Mouse (Mus musculus): ENCODE results near the gene Bst2. TPM values are rescaled to one million over a fixed set of nuclear protein-coding genes. Genes with fewer than 3 reads are reported as not detected.

Gene Bst2
- polyA plus RNA-seq, 1 experiment from 2014 or later = 33.6 TPM

DNA sequence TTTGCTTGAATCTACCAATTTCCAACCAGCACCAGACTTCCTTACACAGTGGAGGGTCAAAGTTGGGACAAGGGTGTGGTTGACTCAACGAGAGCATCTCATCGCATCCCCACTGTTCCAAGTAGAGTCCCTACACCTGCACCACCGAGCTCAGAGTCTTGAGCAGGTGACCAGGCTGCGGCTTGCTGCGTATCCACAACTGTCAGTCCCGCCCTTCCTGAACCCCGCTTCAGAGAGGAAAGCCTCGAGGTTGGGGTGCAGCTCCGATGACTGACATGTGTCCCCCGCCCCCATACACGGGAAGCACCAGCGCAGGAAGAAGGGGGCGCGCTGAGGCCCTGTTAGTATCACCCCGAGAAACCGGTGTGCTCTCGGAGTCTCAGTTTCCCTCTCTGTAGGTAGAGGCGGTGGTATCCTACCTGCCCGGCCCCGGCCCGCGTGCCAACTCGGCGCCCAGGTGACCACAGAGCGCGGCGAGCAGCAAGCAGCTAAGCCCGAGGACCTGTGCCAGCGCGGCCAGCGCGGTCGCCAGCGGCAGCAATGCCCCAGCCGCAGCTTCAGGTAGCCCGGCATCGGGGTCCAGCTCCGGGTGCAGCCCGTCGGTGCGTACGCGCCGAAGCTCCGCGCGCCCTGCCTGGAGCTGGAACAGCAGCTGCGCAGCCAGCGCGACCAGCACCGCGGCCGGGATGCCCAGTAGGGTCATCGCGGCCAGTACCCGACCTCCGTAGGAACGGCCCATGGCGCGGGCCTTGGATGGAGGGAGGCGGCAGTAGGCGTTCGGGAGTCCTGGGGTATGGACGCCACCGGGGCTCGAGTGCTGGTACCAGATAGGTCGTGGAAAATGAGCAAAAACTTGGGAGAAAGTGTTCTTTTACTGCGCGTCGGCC, 21.1 kb upstream of the Bst2 start, which contains the start of gene Tmem221:
Gene Tmem221, minus strand, starts transcription at position 801 of the 887 bp plus-strand sequence.
- no peaks in the 10 kb centered on the region for H3K9me3 ChIP-seq
- 5% methylated on average over 70 of the region's 70 CpGs for WGBS
- no peaks in the 10 kb centered on the region for H3K36me3 ChIP-seq
- peak within 1 kb of the TSS; percentile 28; the same call in 1 of the 2 replicates for H3K9ac ChIP-seq
- H3K4me1 ChIP-seq = peaks cover 23% of the 10 kb centered on the region
- no peak for ATAC-seq (ENCODE audit: insufficient number of reproducible peaks, low FRiP score, low TSS enrichment, low read depth)
- H3K27me3 ChIP-seq = peaks cover 78% of the 10 kb centered on the region
- H3K4me3 ChIP-seq = peak within 1 kb of the TSS; percentile 40
- peak within 1 kb of the TSS; percentile 69 for H3K4me2 ChIP-seq
- H3K27ac ChIP-seq = no peak within 1 kb of the TSS

DNA sequence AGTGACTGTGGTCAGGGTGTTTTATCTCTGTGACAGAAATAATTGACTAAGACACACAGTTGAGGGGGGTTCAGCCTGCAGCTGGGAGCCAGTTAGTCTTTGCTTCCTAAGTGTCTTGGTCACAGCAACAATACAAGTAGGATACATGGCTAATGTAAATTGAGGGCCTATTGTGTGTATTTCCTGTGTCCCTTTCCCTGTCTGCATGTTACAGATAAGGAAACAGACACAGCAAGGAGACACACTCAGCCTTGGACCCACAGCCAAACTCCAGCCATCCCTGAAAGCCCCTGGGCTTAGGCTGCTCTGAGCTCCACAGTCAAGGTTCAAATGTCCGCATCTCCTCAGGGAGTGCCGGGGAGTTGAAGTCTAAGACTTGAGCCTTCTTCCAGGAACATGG, 17.4 kb upstream of the Bst2 start:
- Histone ChIP-seq H3K27me3 (peaks cover 44% of the 10 kb centered on the region), H3K36me3 (no peaks in the 10 kb centered on the region), H3K4me2 (no peak overlapping the region), H3K4me1 (peaks cover 13% of the 10 kb centered on the region), H3K27ac (no peak overlapping the region), H3K9ac (no peak overlapping the region), H3K9me3 (no peaks in the 10 kb centered on the region), H3K4me3 (no peak overlapping the region)
- 81% methylated on average over 2 of the region's 2 CpGs for WGBS
- ATAC-seq (ENCODE audit: insufficient number of reproducible peaks, low FRiP score, low TSS enrichment, low read depth) = no peak

DNA sequence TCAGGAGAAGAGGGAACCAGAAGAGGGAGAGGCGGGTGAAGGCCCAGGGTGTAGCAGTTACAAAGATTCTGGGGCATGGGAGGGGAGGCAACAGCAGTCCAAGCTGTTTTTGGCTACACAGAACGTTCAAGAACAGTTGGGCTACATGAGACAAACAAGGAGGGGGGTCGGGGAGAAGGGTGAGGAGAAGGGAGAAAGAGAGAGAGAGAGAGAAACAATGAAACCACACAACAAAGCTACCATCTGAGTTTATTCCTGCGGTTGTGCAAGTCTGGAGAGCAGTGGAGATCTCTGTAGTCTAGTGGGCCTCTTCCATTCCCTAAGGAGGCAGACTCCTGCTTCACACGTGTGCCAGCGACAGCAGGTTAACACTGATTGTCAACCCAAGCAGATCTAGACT, 16.7 kb upstream of the Bst2 start:
- Histone ChIP-seq H3K4me3 (no peak overlapping the region), H3K36me3 (peaks cover 4% of the 10 kb centered on the region; the same call in 1 of the 2 replicates), H3K9ac (no peak overlapping the region), H3K9me3 (no peaks in the 10 kb centered on the region), H3K27ac (no peak overlapping the region), H3K4me1 (peaks cover 10% of the 10 kb centered on the region), H3K27me3 (peaks cover 38% of the 10 kb centered on the region), H3K4me2 (no peak overlapping the region)
- 72% methylated on average over 6 of the region's 6 CpGs for WGBS
- no peak for ATAC-seq (ENCODE audit: insufficient number of reproducible peaks, low FRiP score, low TSS enrichment, low read depth)

DNA sequence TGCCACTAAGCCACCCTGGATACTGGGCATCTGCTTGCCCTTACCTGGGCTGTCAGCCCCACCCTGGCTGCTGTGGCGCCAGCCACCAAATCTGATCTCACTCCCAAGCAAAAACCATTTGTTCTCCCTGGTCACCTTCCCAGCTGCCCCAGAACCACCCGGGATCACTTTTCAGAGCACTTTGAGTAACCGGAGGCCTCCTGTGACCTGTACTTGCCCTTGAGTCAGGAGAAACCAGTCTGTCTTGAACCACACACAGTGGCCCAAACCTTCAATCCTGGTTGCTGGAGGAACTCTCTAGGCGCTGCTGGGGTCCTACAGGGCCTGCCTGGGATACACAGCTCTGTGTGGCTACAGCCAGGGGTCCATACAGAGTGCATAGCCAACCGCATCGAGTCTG, 15.5 kb upstream of the Bst2 start:
- H3K4me3 ChIP-seq = no peak overlapping the region
- H3K27ac ChIP-seq = no peak overlapping the region
- H3K4me2 ChIP-seq = no peak overlapping the region
- no peak overlapping the region for H3K9ac ChIP-seq
- ATAC-seq (ENCODE audit: insufficient number of reproducible peaks, low FRiP score, low TSS enrichment, low read depth) = no peak
- no peaks in the 10 kb centered on the region for H3K4me1 ChIP-seq
- WGBS = 44% methylated on average over 6 of the region's 6 CpGs
- H3K27me3 ChIP-seq = peaks cover 25% of the 10 kb centered on the region
- peaks cover 14% of the 10 kb centered on the region for H3K36me3 ChIP-seq
- no peaks in the 10 kb centered on the region for H3K9me3 ChIP-seq

DNA sequence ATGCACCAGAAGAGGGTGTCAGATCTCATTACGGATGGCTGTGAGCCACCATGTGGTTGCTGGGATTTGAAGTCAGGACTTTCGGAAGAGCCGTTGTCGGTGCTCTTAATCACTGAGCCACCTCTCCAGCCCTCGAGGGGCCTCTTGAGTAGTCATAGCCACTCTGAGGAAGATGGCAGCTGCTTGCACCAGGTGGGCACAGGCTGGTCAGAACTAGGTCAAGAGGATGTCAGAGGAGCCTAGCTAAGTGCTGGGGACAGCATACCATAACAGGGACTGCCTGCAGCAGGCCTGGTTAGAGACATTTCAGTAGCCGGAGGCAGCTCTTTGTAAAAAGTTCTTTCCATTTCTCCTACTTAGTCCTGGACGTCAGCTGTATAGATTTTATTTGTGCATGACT, 13.5 kb upstream of the Bst2 start:
- Histone ChIP-seq H3K9ac (no peak overlapping the region), H3K27me3 (peaks cover 5% of the 10 kb centered on the region), H3K4me3 (no peak overlapping the region), H3K4me2 (no peak overlapping the region), H3K36me3 (peaks cover 32% of the 10 kb centered on the region), H3K4me1 (no peaks in the 10 kb centered on the region), H3K9me3 (no peaks in the 10 kb centered on the region), H3K27ac (no peak overlapping the region)
- WGBS = 62% methylated on average over 7 of the region's 7 CpGs
- no peak for ATAC-seq (ENCODE audit: insufficient number of reproducible peaks, low FRiP score, low TSS enrichment, low read depth)

DNA sequence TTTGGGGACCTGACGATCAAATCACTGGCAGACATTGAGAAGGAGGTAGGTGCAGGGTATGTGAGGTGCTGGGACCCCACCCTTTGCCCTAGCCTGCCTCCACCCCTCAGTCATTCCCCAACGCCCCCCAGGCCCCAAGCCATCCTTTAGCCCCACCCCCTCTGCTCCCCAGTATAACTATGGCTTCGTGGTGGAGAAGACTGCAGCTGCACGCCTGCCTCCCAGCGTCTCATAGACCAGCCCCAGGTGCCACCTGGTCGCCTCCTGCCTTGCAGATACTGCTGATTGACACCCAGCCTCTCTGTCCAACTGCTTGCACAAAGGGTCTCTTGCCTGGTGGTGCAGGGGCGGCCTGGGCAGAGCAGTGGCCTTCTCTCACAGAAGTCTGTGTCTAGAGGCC, 10.3 kb upstream of the Bst2 start:
- Histone ChIP-seq H3K4me3 (no peak overlapping the region), H3K9ac (no peak overlapping the region), H3K4me2 (no peak overlapping the region), H3K27ac (no peak overlapping the region), H3K27me3 (no peaks in the 10 kb centered on the region), H3K4me1 (peaks cover 10% of the 10 kb centered on the region), H3K9me3 (no peaks in the 10 kb centered on the region), H3K36me3 (peaks cover 40% of the 10 kb centered on the region)
- WGBS = 89% methylated on average over 6 of the region's 7 CpGs
- no peak for ATAC-seq (ENCODE audit: insufficient number of reproducible peaks, low FRiP score, low TSS enrichment, low read depth)

DNA sequence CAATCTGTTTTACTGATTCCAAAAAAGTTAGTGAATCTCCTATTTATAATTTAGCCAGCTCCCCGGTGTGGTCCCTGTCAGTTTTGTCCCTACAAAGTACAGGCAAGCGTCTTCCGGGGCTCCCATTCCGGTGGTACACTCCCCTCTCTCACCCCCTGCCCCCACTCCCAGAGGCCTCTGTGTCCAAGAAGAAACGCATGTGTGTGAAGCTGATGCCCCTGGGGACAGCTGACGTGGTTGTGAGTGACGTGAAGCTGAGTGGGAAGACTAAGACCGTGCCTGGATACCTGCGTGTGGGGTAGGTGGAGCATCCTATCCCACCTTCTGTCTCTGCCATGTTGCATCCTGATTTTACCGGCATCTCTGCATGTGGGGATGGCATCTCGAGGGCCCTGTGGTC, 7.8 kb upstream of the Bst2 start:
- no peak for ATAC-seq (ENCODE audit: insufficient number of reproducible peaks, low FRiP score, low TSS enrichment, low read depth)

DNA sequence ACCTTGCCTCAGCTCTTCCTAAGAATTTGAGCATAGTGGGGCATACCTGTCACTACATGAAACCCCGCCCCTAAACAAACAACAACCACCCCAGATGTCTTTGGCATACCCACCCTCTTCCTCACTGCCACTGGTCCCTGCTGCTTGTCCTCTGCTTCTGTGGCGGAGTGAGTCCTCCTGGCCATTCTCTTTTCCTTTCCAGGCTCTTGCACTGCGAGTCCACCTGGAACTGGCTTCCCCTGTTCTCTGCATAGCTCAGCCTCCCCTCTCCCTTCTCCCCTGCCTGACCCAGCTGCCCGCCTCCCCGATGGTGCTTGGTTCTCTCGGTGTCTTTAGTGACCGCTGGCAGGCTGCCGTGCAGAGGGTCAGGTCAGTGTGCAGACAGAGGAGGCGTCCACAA, 6.5 kb upstream of the Bst2 start:
- ATAC-seq (ENCODE audit: insufficient number of reproducible peaks, low FRiP score, low TSS enrichment, low read depth) = no peak
- H3K4me1 ChIP-seq = peaks cover 10% of the 10 kb centered on the region
- 86% methylated on average over 9 of the region's 9 CpGs for WGBS
- no peak overlapping the region for H3K27ac ChIP-seq
- no peak overlapping the region; the same call in 1 of the 2 replicates for H3K9ac ChIP-seq
- H3K4me3 ChIP-seq = peak overlapping the region; percentile 87
- no peaks in the 10 kb centered on the region for H3K9me3 ChIP-seq
- peaks cover 34% of the 10 kb centered on the region for H3K36me3 ChIP-seq
- no peaks in the 10 kb centered on the region for H3K27me3 ChIP-seq
- peak overlapping the region; percentile 89 for H3K4me2 ChIP-seq

More for the DNA sequence above, 7.8 kb upstream of the Bst2 start:
- 88% methylated on average over 11 of the region's 11 CpGs for WGBS
- no peak overlapping the region for H3K4me2 ChIP-seq
- peaks cover 10% of the 10 kb centered on the region for H3K4me1 ChIP-seq
- H3K27me3 ChIP-seq = no peaks in the 10 kb centered on the region
- H3K36me3 ChIP-seq = peaks cover 40% of the 10 kb centered on the region
- no peak overlapping the region for H3K4me3 ChIP-seq
- no peak overlapping the region for H3K9ac ChIP-seq
- H3K9me3 ChIP-seq = no peaks in the 10 kb centered on the region
- H3K27ac ChIP-seq = no peak overlapping the region

DNA sequence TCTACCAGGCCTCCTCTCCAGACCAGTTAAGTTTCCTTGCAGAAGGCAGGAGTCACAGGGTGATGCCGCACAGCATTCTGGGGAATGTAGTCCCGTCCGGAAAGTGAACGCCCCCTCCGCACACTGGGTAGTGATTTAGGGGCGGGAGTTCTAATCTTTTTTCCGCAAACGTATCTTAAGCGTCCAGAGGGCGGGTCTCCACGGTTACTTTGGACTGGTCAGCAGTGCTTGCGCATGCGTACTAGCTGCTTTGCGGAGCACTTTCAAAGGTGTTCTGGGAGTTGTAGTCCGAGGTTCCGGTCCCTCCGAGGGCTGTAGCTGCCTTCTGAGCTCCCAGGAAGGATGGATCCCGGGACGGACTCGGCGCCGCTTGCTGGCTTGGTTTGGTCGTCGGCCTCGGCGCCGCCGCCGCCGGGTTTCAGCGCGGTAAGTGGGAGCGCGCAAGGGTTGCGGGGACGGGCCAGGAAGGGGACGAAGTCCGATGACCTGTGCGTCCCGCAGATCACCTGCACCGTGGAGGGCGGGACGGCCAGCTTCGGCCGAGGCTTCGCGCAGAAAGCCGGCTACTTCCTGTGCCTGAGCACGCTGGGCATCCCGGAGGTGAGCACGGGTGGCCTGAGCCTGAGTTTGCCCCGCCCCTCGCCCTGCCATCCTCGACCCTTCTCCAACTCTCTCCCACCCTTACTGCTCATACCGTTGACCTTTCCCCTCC, 5.5 kb upstream of the Bst2 start, which contains the start of gene Mvb12a:
Gene Mvb12a, plus strand, starts transcription at position 291 of the 712 bp plus-strand sequence.
- H3K9me3 ChIP-seq = no peaks in the 10 kb centered on the region
- H3K4me2 ChIP-seq = peak within 1 kb of the TSS; percentile 89
- H3K9ac ChIP-seq = peak within 1 kb of the TSS; percentile 82
- under 1% methylated on average over 55 of the region's 55 CpGs for WGBS
- peaks cover 26% of the 10 kb centered on the region for H3K36me3 ChIP-seq
- peak; percentile 95 for ATAC-seq (ENCODE audit: insufficient number of reproducible peaks, low FRiP score, low TSS enrichment, low read depth)
- H3K27ac ChIP-seq = peak within 1 kb of the TSS; percentile 72
- no peaks in the 10 kb centered on the region for H3K27me3 ChIP-seq
- peaks cover 14% of the 10 kb centered on the region for H3K4me1 ChIP-seq
- H3K4me3 ChIP-seq = peak within 1 kb of the TSS; percentile 87

DNA sequence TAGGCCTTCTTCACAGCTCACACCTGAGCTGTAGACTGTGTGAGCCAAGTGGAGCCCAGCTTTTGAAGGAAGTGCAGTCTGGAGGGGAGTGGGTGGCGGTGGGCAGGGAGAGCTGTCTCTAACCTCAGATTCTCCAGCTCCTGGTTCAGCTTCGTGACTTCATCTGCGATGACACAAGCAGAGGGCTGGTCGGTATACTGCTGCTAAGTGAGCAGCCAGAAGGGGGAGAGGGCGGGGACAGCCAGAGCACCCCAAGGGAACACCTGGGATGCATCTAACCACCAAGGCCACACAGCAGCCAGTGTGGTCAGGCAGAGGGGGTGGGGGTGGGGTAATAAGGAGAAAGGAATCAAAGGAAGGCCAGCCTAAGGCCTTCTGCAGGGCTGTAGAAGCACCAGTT, 1.6 kb downstream of the Bst2 start:
- no peaks in the 10 kb centered on the region for H3K36me3 ChIP-seq
- no peak overlapping the region for H3K4me3 ChIP-seq
- H3K27ac ChIP-seq = no peak overlapping the region
- no peak overlapping the region for H3K4me2 ChIP-seq
- ATAC-seq (ENCODE audit: insufficient number of reproducible peaks, low FRiP score, low TSS enrichment, low read depth) = no peak
- H3K9me3 ChIP-seq = no peaks in the 10 kb centered on the region
- 56% methylated on average over 5 of the region's 5 CpGs for WGBS
- no peaks in the 10 kb centered on the region for H3K27me3 ChIP-seq
- H3K9ac ChIP-seq = no peak overlapping the region
- peaks cover 13% of the 10 kb centered on the region for H3K4me1 ChIP-seq

DNA sequence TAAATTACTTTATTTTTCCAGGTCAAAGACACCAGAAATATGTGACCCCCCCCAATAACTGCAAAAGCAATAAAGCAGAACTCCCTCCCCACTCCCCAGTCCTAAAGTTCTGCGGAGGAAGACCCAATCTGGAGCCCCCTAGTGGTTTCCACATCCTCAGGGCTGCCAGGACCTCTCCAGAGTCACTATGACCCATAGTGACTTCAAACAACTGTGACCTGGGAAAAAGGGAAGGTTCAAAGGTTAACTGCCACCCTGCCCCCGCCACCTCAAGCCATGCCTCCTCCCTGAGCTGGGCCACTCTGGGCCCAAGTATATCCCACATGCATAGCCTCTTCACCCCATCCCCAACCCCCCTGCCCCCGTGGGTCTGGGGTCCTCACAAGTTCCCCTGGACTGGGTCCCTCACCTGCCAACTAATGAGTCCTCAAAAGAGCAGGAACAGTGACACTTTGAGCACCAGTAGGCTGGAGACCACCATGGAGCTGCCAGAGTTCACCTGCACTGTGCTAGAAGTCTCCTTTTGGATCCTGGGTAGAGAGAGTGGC, 2.9 kb downstream of the Bst2 start:
- no peaks in the 10 kb centered on the region for H3K9me3 ChIP-seq
- H3K27ac ChIP-seq = no peak overlapping the region
- no peaks in the 10 kb centered on the region for H3K36me3 ChIP-seq
- H3K9ac ChIP-seq = no peak overlapping the region
- 40% methylated on average over 3 of the region's 3 CpGs for WGBS
- no peaks in the 10 kb centered on the region for H3K27me3 ChIP-seq
- peaks cover 13% of the 10 kb centered on the region for H3K4me1 ChIP-seq
- H3K4me2 ChIP-seq = no peak overlapping the region
- no peak overlapping the region for H3K4me3 ChIP-seq
- no peak for ATAC-seq (ENCODE audit: insufficient number of reproducible peaks, low FRiP score, low TSS enrichment, low read depth)
